Mouse (Mus musculus): ENCODE measurements around the gene Trabd2b. TPM values are rescaled to one million over a fixed set of nuclear protein-coding genes. Genes with fewer than 3 reads are reported as not detected.
A peak's percentile ranks its signal among the peaks of the same experiment; 100 is the strongest.

The Trabd2b gene
- polyA plus RNA-seq, 1 experiment from 2014 or later, result 0.63 TPM

DNA sequence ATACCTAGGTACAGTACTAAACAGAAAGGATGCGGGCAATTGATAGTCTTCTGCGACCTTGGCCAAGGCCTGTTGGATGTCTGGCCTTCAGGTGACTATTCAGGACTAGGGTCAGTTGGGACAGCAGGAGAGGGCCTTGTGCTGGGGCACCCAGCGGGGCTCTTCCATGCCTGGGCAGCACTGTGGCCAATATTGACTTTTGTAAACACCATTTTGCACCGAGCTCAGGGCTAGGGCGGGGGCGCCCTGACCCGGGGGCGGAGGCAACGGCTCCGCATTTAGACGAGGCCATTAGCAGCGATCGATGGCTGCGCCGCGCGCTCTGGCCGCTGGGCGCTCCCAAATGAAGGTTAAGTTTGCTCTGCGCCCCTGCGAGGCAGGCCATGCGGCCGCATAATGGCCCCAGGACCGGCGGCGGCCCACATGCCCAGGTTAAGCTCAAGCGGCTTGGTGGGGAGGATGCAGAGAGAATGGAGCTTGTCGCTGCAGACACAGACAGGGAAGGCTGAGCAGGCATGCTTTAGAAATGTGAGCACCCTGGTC lies 242.1 kb downstream of the Trabd2b start:
- 11% methylated on average over 28 of the region's 28 CpGs for WGBS
- ATAC-seq (ENCODE audit: low FRiP score) (0 out of 2 replicates have a peak, but pooled peaks have one; percentile 28), DNase-seq (ENCODE audit: low spot score) (no peak)
- Histone ChIP-seq H3K4me1 (replicated peaks; ENCODE audit: control insufficient read depth, insufficient read depth, low read length) (peaks cover 6% of the 10 kb centered on the region), H3K27me3 (ENCODE audit: control insufficient read depth, insufficient read depth, low read length) (peaks cover 16% of the 10 kb centered on the region), H3K4me2 (replicated peaks) (peak overlapping the region; percentile 41), H3K9ac (peak overlapping the region; percentile 37; the same call in 1 of the 2 replicates), H3K27ac (no peak overlapping the region), H3K9me3 (ENCODE audit: control insufficient read depth, low read length) (no peaks in the 10 kb centered on the region), H3K36me3 (replicated peaks; ENCODE audit: control insufficient read depth, insufficient read depth) (no peaks in the 10 kb centered on the region), H3K4me3 (replicated peaks; ENCODE audit: low read length) (no peak overlapping the region)

DNA sequence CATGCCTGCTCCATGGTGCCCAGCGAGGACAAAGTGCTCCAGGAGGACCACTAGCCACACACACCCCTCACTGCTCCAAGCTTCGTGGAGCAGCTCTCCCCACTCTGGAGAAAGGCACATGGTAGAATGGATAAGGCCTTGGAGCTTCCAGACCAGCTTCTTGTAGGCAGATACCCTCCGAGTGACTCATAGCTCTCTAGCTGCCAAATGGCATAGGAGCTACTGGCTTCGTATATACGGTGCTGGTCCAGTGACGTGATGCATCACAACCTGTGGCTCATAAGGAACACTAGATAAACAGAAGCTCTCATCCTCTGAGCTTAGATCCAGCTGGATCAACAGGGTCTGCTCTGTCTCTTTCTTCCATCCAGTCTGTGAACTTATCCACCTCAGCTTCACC lies 244.0 kb downstream of the Trabd2b start:
- H3K27ac ChIP-seq, result no peak overlapping the region
- H3K9ac ChIP-seq, result no peak overlapping the region
- no peak overlapping the region for H3K4me2 ChIP-seq (replicated peaks)
- peaks cover 5% of the 10 kb centered on the region for H3K4me1 ChIP-seq (replicated peaks; ENCODE audit: control insufficient read depth, insufficient read depth, low read length)
- H3K27me3 ChIP-seq (ENCODE audit: control insufficient read depth, insufficient read depth, low read length), result peaks cover 16% of the 10 kb centered on the region
- DNase-seq (ENCODE audit: low spot score) (no peak), ATAC-seq (ENCODE audit: low FRiP score) (no peak)
- no peaks in the 10 kb centered on the region for H3K9me3 ChIP-seq (ENCODE audit: control insufficient read depth, low read length)
- no peak overlapping the region for H3K4me3 ChIP-seq (replicated peaks; ENCODE audit: low read length)
- no peaks in the 10 kb centered on the region for H3K36me3 ChIP-seq (replicated peaks; ENCODE audit: control insufficient read depth, insufficient read depth)
- WGBS, result 87% methylated on average over 6 of the region's 6 CpGs

DNA sequence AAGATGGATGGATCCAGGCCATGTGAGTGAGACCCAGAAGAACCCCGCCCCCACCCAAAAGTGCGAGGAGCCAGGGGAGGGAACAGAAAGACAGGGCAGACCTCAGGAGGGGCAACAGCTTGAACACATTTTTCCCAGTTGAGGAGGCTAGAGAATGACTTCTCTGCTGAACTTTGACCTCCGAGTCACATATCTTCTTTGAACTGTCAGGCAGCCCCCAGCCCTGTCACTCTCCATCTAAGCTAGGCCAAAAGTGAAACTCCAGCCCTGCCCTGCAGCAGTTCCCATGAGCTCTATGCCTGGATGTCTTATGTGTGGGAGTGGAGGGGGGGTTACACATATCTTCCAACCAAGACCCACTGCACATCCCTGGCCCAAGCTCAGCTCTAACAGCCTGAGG lies 244.5 kb downstream of the Trabd2b start:
- no peak overlapping the region for H3K4me3 ChIP-seq (replicated peaks; ENCODE audit: low read length)
- no peaks in the 10 kb centered on the region for H3K36me3 ChIP-seq (replicated peaks; ENCODE audit: control insufficient read depth, insufficient read depth)
- DNase-seq (ENCODE audit: low spot score) (no peak), ATAC-seq (ENCODE audit: low FRiP score) (no peak)
- H3K4me2 ChIP-seq (replicated peaks), result no peak overlapping the region
- peaks cover 16% of the 10 kb centered on the region for H3K27me3 ChIP-seq (ENCODE audit: control insufficient read depth, insufficient read depth, low read length)
- H3K9ac ChIP-seq, result no peak overlapping the region
- H3K9me3 ChIP-seq (ENCODE audit: control insufficient read depth, low read length), result no peaks in the 10 kb centered on the region
- H3K4me1 ChIP-seq (replicated peaks; ENCODE audit: control insufficient read depth, insufficient read depth, low read length), result peaks cover 5% of the 10 kb centered on the region
- H3K27ac ChIP-seq, result no peak overlapping the region
- 39% methylated on average over 3 of the region's 3 CpGs for WGBS

DNA sequence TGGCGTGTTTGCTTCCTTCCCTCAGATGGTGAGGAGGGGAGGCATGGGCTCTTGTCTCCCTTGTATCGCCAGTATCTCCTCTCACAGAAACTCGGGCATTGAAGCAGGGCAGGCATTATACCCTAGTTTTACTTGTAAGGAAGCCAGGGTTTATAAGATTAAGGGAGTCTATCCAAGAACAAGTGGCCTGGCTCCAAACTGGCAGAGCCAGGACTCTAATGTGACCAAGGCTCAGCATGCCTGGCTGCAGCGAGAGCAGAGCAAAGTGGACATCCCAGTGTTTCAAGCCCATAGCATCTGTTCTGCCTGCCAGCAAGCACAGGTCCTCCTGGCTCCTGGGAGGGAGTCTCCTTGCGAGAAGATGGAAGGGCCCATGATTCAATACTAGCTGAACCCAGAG lies 245.1 kb downstream of the Trabd2b start:
- no peak for DNase-seq (ENCODE audit: low spot score)
- no peaks in the 10 kb centered on the region for H3K9me3 ChIP-seq (ENCODE audit: control insufficient read depth, low read length)

DNA sequence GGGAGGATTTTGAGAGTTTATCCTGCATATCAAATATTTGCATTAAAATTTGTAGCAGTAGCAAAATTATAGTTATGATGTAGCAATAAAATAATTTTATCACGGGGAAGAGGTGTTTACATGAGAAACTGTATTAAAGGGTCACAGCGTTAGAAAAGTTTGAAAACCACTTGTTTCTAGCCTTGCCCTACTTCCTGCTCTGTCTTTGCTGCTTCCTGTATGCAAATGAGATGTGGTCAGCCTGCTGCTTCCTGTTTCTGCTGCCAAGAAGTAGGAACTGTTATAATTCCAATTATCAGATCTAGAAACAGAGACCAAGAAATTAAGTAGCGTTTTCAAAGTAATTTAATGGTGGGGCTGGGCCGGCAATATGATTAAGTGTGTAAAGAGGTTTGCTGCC lies 245.9 kb downstream of the Trabd2b start:
- Histone ChIP-seq H3K4me1 (replicated peaks; ENCODE audit: control insufficient read depth, insufficient read depth, low read length) (peaks cover 5% of the 10 kb centered on the region), H3K4me2 (replicated peaks) (no peak overlapping the region), H3K27me3 (ENCODE audit: control insufficient read depth, insufficient read depth, low read length) (peaks cover 16% of the 10 kb centered on the region), H3K4me3 (replicated peaks; ENCODE audit: low read length) (no peak overlapping the region), H3K9me3 (ENCODE audit: control insufficient read depth, low read length) (no peaks in the 10 kb centered on the region), H3K9ac (no peak overlapping the region), H3K27ac (no peak overlapping the region), H3K36me3 (replicated peaks; ENCODE audit: control insufficient read depth, insufficient read depth) (no peaks in the 10 kb centered on the region)
- ATAC-seq (ENCODE audit: low FRiP score) (no peak), DNase-seq (ENCODE audit: low spot score) (no peak)
- WGBS, result 93% methylated on average over 4 of the region's 4 CpGs

More for the DNA sequence above, 245.1 kb downstream of the Trabd2b start:
- Histone ChIP-seq H3K27ac (no peak overlapping the region), H3K36me3 (replicated peaks; ENCODE audit: control insufficient read depth, insufficient read depth) (no peaks in the 10 kb centered on the region), H3K27me3 (ENCODE audit: control insufficient read depth, insufficient read depth, low read length) (peaks cover 16% of the 10 kb centered on the region), H3K9ac (no peak overlapping the region), H3K4me3 (replicated peaks; ENCODE audit: low read length) (no peak overlapping the region), H3K4me1 (replicated peaks; ENCODE audit: control insufficient read depth, insufficient read depth, low read length) (peaks cover 5% of the 10 kb centered on the region), H3K4me2 (replicated peaks) (no peak overlapping the region)
- 72% methylated on average over 5 of the region's 5 CpGs for WGBS
- no peak for ATAC-seq (ENCODE audit: low FRiP score)

DNA sequence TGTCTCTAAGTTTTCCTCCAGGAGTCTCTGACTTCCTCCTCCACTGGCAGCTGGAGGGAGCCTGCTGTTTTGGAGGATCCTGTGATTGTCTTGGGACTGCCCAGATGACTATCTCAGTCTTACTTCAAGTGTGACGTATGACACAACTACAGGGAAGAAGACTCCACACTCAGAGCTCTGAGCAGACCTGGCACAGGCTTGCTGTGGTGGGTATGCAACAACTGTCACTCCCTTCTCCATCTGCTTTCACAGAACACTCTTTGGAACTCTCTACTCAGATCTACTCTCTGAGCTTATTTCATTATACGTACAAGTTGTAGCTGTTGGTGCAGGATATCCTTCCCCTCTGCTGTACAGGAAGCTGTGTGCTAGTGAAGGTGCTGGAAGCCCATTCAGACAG lies 251.4 kb downstream of the Trabd2b start:
- H3K27me3 ChIP-seq (ENCODE audit: control insufficient read depth, insufficient read depth, low read length), result no peaks in the 10 kb centered on the region
- ATAC-seq (ENCODE audit: low FRiP score) (no peak), DNase-seq (ENCODE audit: low spot score) (no peak)
- H3K27ac ChIP-seq, result no peak overlapping the region
- no peak overlapping the region for H3K9ac ChIP-seq
- 80% methylated on average over 2 of the region's 2 CpGs for WGBS
- H3K4me1 ChIP-seq (replicated peaks; ENCODE audit: control insufficient read depth, insufficient read depth, low read length), result no peaks in the 10 kb centered on the region
- H3K4me2 ChIP-seq (replicated peaks), result no peak overlapping the region
- H3K9me3 ChIP-seq (ENCODE audit: control insufficient read depth, low read length), result no peaks in the 10 kb centered on the region
- no peak overlapping the region for H3K4me3 ChIP-seq (replicated peaks; ENCODE audit: low read length)
- no peaks in the 10 kb centered on the region for H3K36me3 ChIP-seq (replicated peaks; ENCODE audit: control insufficient read depth, insufficient read depth)

DNA sequence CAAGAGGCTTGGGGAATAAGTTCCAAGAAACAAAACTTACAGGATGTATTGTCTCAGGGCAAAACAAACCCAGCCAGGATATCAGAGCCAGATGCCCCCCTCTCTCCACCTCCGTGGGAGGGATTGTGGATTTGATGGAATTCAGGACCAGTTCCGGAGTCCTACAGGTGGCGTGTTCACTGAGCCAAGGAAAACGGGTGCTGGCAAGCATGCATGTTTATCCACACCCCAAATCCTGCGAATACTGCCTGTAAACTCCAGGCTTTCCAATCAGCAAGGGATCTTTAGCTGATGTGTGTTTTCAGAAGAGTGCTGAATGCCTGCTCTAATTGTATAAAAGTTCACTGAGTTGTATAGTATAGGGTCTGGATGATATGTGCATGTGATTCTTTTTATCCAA lies 253.4 kb downstream of the Trabd2b start:
- DNase-seq (ENCODE audit: low spot score), result no peak
- Histone ChIP-seq H3K27me3 (ENCODE audit: control insufficient read depth, insufficient read depth, low read length) (peaks cover 11% of the 10 kb centered on the region; the same call in 1 of the 2 replicates), H3K4me1 (replicated peaks; ENCODE audit: control insufficient read depth, insufficient read depth, low read length) (no peaks in the 10 kb centered on the region), H3K9me3 (ENCODE audit: control insufficient read depth, low read length) (no peaks in the 10 kb centered on the region), H3K4me2 (replicated peaks) (no peak overlapping the region), H3K36me3 (replicated peaks; ENCODE audit: control insufficient read depth, insufficient read depth) (no peaks in the 10 kb centered on the region), H3K9ac (no peak overlapping the region), H3K27ac (no peak overlapping the region), H3K4me3 (replicated peaks; ENCODE audit: low read length) (no peak overlapping the region)
- no peak for ATAC-seq (ENCODE audit: low FRiP score)
- WGBS, result 61% methylated on average over 5 of the region's 5 CpGs

DNA sequence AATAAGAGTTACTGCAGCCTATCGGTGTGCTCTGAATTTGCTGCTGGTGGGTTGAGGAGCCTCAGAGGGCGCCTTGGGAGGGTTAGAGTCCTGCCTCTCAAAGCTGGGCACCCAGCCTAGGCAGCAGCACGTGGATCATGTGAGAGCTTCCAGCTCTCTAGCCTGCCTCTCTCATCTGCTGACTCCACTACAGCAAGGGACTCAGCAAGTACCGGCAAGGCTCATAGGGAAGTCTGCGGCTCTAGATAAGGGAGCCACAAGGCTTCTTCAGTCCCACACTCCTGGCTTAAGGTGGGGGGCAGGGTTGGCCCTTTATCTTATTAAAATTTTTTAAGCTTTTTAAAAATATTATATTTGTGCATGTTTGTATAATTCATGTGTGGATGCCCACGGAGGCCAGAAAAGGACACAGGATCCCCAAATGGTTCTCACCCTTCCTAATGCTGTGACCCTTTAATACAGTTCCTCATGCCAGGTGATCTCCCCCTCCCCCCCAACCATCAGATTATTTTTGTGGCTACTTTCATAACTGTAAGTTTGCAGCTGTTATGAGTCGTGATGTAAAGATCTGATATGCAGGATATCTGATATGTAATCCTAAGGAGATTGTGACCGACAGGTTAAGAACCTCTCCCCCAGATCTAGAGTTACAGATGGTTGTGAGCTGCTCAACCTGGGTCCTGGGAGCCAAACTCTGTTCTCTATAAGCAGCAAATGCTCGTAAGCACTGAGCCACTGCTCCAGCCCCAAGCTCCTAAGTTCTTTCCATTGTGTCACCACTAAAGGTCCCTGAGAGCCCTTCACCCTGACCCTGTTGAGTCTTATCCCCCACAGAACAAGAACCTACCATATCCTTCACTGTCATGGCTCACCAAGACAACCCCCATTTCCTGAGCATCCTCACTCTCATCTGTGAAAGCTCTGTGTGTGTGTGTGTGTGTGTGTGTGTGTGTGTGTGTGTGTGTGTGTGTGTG lies 257.8 kb downstream of the Trabd2b start:
- no peak overlapping the region for H3K27ac ChIP-seq
- 73% methylated on average over 9 of the region's 9 CpGs for WGBS
- H3K4me3 ChIP-seq (replicated peaks; ENCODE audit: low read length), result no peak overlapping the region
- H3K9ac ChIP-seq, result no peak overlapping the region
- DNase-seq (ENCODE audit: low spot score) (no peak), ATAC-seq (ENCODE audit: low FRiP score) (no peak)
- H3K4me1 ChIP-seq (replicated peaks; ENCODE audit: control insufficient read depth, insufficient read depth, low read length), result peaks cover 8% of the 10 kb centered on the region; the same call in 1 of the 2 replicates
- H3K9me3 ChIP-seq (ENCODE audit: control insufficient read depth, low read length), result no peaks in the 10 kb centered on the region
- no peak overlapping the region for H3K4me2 ChIP-seq (replicated peaks)
- no peaks in the 10 kb centered on the region for H3K36me3 ChIP-seq (replicated peaks; ENCODE audit: control insufficient read depth, insufficient read depth)
- peaks cover 51% of the 10 kb centered on the region for H3K27me3 ChIP-seq (ENCODE audit: control insufficient read depth, insufficient read depth, low read length)

Data from hindbrain, embryonic 14.5 days (tissue).